Mouse (Mus musculus): Measurements from ENCODE around the gene Spag16.
"Not testable (repeated sequence)": the region's sequence is repeated elsewhere in the genome, so short reads cannot be mapped to it uniquely, and the experiment has no call there.

The Spag16 gene

GRCm38 (mm10) chr1:69826806-69827703, at the start of gene Spag16:
Spag16 (plus strand) TSS chr1:69826970.
- peak; percentile 87 for DNase-seq (ENCODE audit: extremely low spot score, low spot score)

- DNase-seq (ENCODE audit: extremely low spot score, low spot score): no peak
Observed at GRCm38 (mm10) chr1:69785129-69785528, 41.6 kb upstream of the Spag16 start.

GRCm38 (mm10) chr1:69786716-69787115, 40.1 kb upstream of the Spag16 start:
- no peak for DNase-seq (ENCODE audit: extremely low spot score, low spot score)

GRCm38 (mm10) chr1:69787379-69787778, 39.4 kb upstream of the Spag16 start:
- DNase-seq (ENCODE audit: extremely low spot score, low spot score): no peak

GRCm38 (mm10) chr1:69790337-69791250, 36.2 kb upstream of the Spag16 start:
- DNase-seq (ENCODE audit: extremely low spot score, low spot score): peak; percentile 54

- DNase-seq (ENCODE audit: extremely low spot score, low spot score): no peak
Observed at GRCm38 (mm10) chr1:69798948-69799565, 27.7 kb upstream of the Spag16 start.

GRCm38 (mm10) chr1:69810161-69810560, 16.6 kb upstream of the Spag16 start:
- no peak for DNase-seq (ENCODE audit: extremely low spot score, low spot score)

- not testable (repeated sequence) for DNase-seq (ENCODE audit: extremely low spot score, low spot score)
Observed at GRCm38 (mm10) chr1:69825635-69826034, 1.1 kb upstream of the Spag16 start.

GRCm38 (mm10) chr1:69828872-69829479, 2.2 kb downstream of the Spag16 start:
- no peak for DNase-seq (ENCODE audit: extremely low spot score, low spot score)

- DNase-seq (ENCODE audit: extremely low spot score, low spot score): no peak
Observed at GRCm38 (mm10) chr1:69830586-69830985, 3.8 kb downstream of the Spag16 start.

GRCm38 (mm10) chr1:69831002-69831401, 4.2 kb downstream of the Spag16 start:
- DNase-seq (ENCODE audit: extremely low spot score, low spot score): no peak

- not testable (repeated sequence) for DNase-seq (ENCODE audit: extremely low spot score, low spot score)
Observed at GRCm38 (mm10) chr1:69833476-69833875, 6.7 kb downstream of the Spag16 start.

GRCm38 (mm10) chr1:69853436-69853835, 26.7 kb downstream of the Spag16 start:
- no peak for DNase-seq (ENCODE audit: extremely low spot score, low spot score)

GRCm38 (mm10) chr1:69867776-69868175, 41.0 kb downstream of the Spag16 start:
- no peak for DNase-seq (ENCODE audit: extremely low spot score, low spot score)

- no peak for DNase-seq (ENCODE audit: extremely low spot score, low spot score)
Observed at GRCm38 (mm10) chr1:69956606-69957005, 129.8 kb downstream of the Spag16 start.

- DNase-seq (ENCODE audit: extremely low spot score, low spot score): no peak
Observed at GRCm38 (mm10) chr1:69996874-69997273, 170.1 kb downstream of the Spag16 start.

- DNase-seq (ENCODE audit: extremely low spot score, low spot score): no peak
Observed at GRCm38 (mm10) chr1:70012991-70013390, 186.2 kb downstream of the Spag16 start.

GRCm38 (mm10) chr1:70037384-70037783, 210.6 kb downstream of the Spag16 start:
- DNase-seq (ENCODE audit: extremely low spot score, low spot score): no peak

- no peak for DNase-seq (ENCODE audit: extremely low spot score, low spot score)
Observed at GRCm38 (mm10) chr1:70067404-70067803, 240.6 kb downstream of the Spag16 start.

GRCm38 (mm10) chr1:70073440-70073839, 246.7 kb downstream of the Spag16 start:
- DNase-seq (ENCODE audit: extremely low spot score, low spot score): no peak

- no peak for DNase-seq (ENCODE audit: extremely low spot score, low spot score)
Observed at GRCm38 (mm10) chr1:70078806-70079205, 252.0 kb downstream of the Spag16 start.
